In genomic region chr7:68028167-68028566, GRCm38 (mm10) we compare ENCODE assay signal across 1 mouse cellular context.
TF ChIP-seq lines count a peak whose summit lies in the region.

No protein-coding gene starts in this region.

TF ChIP-seq in MEL, 35 proteins besides CTCF, POLR2A, EP300 and RAD21 (continued from another document):
- TF ChIP-seq MYB (IDR thresholded peaks at IDR 0.05; ENCODE audit: low read depth, low read length) (0 out of 2 replicates have a peak, but pooled peaks have one; percentile 50), CHD1 (IDR thresholded peaks at IDR 0.05; ENCODE audit: low read depth, low read length) (no peak), ZMIZ1 (IDR thresholded peaks at IDR 0.05; ENCODE audit: low read depth, low read length) (no peak), UBTF (IDR thresholded peaks at IDR 0.05; ENCODE audit: borderline replicate concordance, insufficient read depth, low read depth, low read length) (no peak), TCF12 (IDR thresholded peaks at IDR 0.05; ENCODE audit: low read depth, low read length) (no peak; the same call in 1 of the 2 replicates), SIN3A (IDR thresholded peaks at IDR 0.05; ENCODE audit: low read length) (no peak), POLR2AphosphoS5 (IDR thresholded peaks at IDR 0.05; ENCODE audit: borderline replicate concordance, low read depth, low read length) (no peak), SMC3 (IDR thresholded peaks at IDR 0.05; ENCODE audit: low read depth, low read length) (no peak), KAT2A (conservative IDR thresholded peaks at IDR 0.05; ENCODE audit: low read depth, low read length) (no peak), HCFC1 (IDR thresholded peaks at IDR 0.05; ENCODE audit: low read depth, low read length) (no peak), JUND (IDR thresholded peaks at IDR 0.05; ENCODE audit: low read depth, low read length) (no peak), MXI1 (IDR thresholded peaks at IDR 0.05; ENCODE audit: low read depth, low read length) (no peak), ETS1 (IDR thresholded peaks at IDR 0.05; ENCODE audit: low read depth, low read length) (peak; percentile 32), NELFE (IDR thresholded peaks at IDR 0.05; ENCODE audit: low read depth, low read length) (no peak), BHLHE40 (IDR thresholded peaks at IDR 0.05; ENCODE audit: borderline replicate concordance, low read depth, low read length) (no peak), USF2 (IDR thresholded peaks at IDR 0.05; ENCODE audit: borderline replicate concordance in 1 of 2, insufficient read depth in 1 of 2, low read depth in 1 of 2, low read length in 2 of 2) (no peak), E2F4 (IDR thresholded peaks at IDR 0.05; ENCODE audit: borderline replicate concordance, low read depth, low read length) (no peak)
TF ChIP-seq in MEL: peak in this region for 6.
